Mouse (Mus musculus) bone marrow macrophage, adult 2 months (primary cell): ENCODE measurements at regions not wholly inside any gene's neighbourhood (a gene's known extent, or its start where the extent isn't known, plus 50 kb on each side); places are given as distances from the start of the nearest gene placed in this dataset.

Experiments used
- H3K27ac ChIP-seq: 2 replicates; pipeline ENCODE4 v1.5.1; 2012; ENCODE audit warnings: low read depth, low read length; ENCODE audit not compliant: insufficient read depth
- H3K4me1 ChIP-seq: 2 replicates; pipeline ENCODE4 v1.6.1; 2012; ENCODE audit warnings: low read length; ENCODE audit not compliant: control insufficient read depth, insufficient read depth
- H3K4me3 ChIP-seq: 2 replicates; pipeline ENCODE4 v1.5.1; 2012; ENCODE audit warnings: mild to moderate bottlenecking, low read length, moderate library complexity; ENCODE audit not compliant: insufficient read depth
- CTCF ChIP-seq: IDR thresholded peaks from 2 replicates; pipeline ENCODE4 v1.5.1; 2012; ENCODE audit warnings: low read depth, mild to moderate bottlenecking, low read length, moderate library complexity
- POLR2A ChIP-seq: IDR thresholded peaks from 2 replicates; pipeline ENCODE4 v1.6.1; 2012; ENCODE audit warnings: mild to moderate bottlenecking, low read depth, low read length, borderline replicate concordance

- no peak for TF ChIP-seq POLR2A
- no peak overlapping the region for H3K27ac ChIP-seq
These were observed 206.1 kb upstream of the Bmper start for GRCm38 (mm10) chr9:23016733-23017132.

GRCm38 (mm10) chr9:23024061-23024460, 198.8 kb upstream of the Bmper start:
- H3K27ac ChIP-seq = no peak overlapping the region
- no peak for TF ChIP-seq POLR2A
- no peak for TF ChIP-seq CTCF
- no peak overlapping the region for H3K4me3 ChIP-seq
- no peaks in the 10 kb centered on the region for H3K4me1 ChIP-seq

More at GRCm38 (mm10) chr9:23016733-23017132, 206.1 kb upstream of the Bmper start:
- Histone ChIP-seq H3K4me1 (no peaks in the 10 kb centered on the region), H3K4me3 (no peak overlapping the region)

- TF ChIP-seq POLR2A (no peak), CTCF (no peak)
- Histone ChIP-seq H3K27ac (no peak overlapping the region), H3K4me1 (no peaks in the 10 kb centered on the region), H3K4me3 (no peak overlapping the region)
These were observed 197.6 kb upstream of the Bmper start for GRCm38 (mm10) chr9:23025247-23025646.

GRCm38 (mm10) chr9:23027377-23028313, 195.2 kb upstream of the Bmper start:
- Histone ChIP-seq H3K27ac (no peak overlapping the region), H3K4me3 (no peak overlapping the region), H3K4me1 (no peaks in the 10 kb centered on the region)
- TF ChIP-seq CTCF (peak; percentile 36; the same call in 1 of the 2 replicates), POLR2A (no peak)

DNA sequence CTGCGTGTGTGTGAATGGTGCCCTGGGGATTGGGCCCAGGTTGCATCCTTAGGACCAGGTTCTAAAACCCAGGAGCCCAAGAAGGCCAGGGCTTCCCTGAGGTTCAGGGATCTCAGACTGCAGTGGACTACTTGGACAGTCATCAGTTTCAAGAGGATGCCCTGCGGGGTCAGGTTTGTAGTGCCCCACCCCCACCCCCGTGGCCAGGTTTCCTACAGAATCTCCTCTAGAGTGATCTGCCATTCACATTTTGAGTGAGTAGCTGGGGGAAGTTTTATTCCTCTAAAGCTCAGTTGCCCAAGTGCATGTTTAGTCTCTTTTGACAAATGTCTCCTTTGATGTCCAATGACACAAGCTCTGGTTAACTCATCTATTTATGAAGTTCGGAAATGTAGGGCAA, 193.5 kb upstream of the Bmper start:
- no peak for TF ChIP-seq POLR2A
- Histone ChIP-seq H3K27ac (no peak overlapping the region), H3K4me1 (no peaks in the 10 kb centered on the region), H3K4me3 (no peak overlapping the region)

DNA sequence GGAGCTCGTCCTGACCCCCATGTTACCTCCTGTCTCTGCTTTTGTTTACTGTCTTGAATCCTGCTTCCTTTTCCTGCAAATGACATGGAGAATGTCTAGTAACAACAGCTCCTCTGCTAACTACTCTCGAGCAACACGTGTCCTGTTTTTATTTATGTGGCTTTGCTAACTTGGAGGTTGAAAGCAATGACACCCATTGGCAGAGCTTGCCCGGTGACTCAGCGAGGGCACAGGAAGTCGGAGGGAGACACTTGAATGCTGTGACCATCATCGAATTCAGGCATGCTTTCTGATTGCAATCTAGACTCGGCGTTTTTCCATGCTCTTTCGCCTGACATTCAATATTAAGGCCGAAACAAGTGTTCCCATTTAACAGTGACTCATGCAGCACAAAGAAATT, 192.7 kb upstream of the Bmper start:
- Histone ChIP-seq H3K27ac (no peak overlapping the region), H3K4me1 (no peaks in the 10 kb centered on the region), H3K4me3 (no peak overlapping the region)
- TF ChIP-seq CTCF (no peak), POLR2A (no peak)

- no peak for TF ChIP-seq POLR2A
- TF ChIP-seq CTCF = no peak
- H3K4me1 ChIP-seq = no peaks in the 10 kb centered on the region
- H3K27ac ChIP-seq = no peak overlapping the region
- H3K4me3 ChIP-seq = no peak overlapping the region
These were observed 192.3 kb upstream of the Bmper start for GRCm38 (mm10) chr9:23030546-23030945.

- no peak overlapping the region for H3K4me3 ChIP-seq
- no peaks in the 10 kb centered on the region for H3K4me1 ChIP-seq
- TF ChIP-seq CTCF = no peak
- no peak for TF ChIP-seq POLR2A
- H3K27ac ChIP-seq = no peak overlapping the region
These were observed 191.0 kb upstream of the Bmper start for GRCm38 (mm10) chr9:23031916-23032315.

DNA sequence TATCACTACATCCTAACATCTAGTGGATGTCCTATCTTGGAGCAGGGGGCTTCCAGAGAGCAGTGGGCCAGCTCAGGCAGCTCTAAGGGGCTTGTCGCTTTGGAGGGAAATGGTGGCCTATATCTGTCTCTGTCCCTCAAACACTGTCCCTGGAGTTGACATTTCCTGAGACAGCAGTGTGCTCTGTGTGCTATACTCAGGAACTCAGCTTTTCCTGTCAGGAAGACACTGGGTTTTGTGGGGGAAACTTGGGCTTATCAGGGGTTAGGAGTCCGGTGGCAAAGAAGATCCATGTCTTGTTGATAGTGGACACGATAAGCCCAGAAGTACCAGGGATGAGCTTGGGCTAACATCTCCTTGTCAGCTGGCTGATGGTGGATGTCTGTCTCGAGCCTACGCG, 187.6 kb upstream of the Bmper start:
- no peak for TF ChIP-seq POLR2A
- TF ChIP-seq CTCF = no peak
- no peak overlapping the region for H3K27ac ChIP-seq
- no peaks in the 10 kb centered on the region for H3K4me1 ChIP-seq
- no peak overlapping the region for H3K4me3 ChIP-seq

DNA sequence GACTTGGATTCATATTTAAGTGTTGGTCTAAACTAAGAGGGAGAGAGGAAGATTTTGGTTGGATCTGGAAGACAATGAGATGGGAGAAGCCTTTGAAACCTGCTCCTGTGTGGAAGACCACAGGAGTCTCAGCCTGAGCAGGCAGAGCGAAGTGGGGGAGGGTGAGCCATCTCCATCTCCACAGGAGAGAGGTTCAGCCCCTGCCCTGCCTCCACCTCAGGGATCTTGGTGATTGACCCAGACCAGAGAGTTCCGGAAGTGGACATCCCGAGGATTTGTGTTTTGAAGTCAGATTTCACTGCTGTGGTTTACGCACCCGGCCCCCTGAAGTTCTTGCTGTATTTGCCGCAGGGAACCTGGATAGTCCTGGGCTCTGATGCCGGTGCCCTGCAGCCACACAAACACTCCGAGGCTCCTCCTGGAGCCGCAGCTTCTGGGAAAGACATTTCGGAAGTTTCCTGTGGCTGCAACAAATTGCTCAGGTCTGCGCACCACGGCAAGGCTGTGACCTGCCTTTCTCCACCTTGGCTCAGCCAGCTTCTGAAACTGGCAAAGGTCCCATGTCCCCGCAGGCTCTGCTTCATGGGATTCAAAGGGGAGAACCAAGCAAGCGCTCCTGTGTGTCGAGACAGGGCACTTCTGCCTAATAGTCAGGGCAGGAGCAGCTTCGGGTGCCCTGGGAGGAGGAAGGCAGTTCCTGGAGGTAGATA, 186.8 kb upstream of the Bmper start:
- Histone ChIP-seq H3K27ac (no peak overlapping the region), H3K4me3 (no peak overlapping the region), H3K4me1 (no peaks in the 10 kb centered on the region)
- TF ChIP-seq CTCF (no peak), POLR2A (no peak)
